Mouse (Mus musculus): ENCODE results near the gene Krtap10-4. TPM values are rescaled to one million over a fixed set of nuclear protein-coding genes. Genes with fewer than 3 reads are reported as not detected.
"Not testable (repeated sequence)": the region's sequence is repeated elsewhere in the genome, so short reads cannot be mapped to it uniquely, and the experiment has no call there.

Gene Krtap10-4
- polyA plus RNA-seq, 2 experiments from 2014 or later, result not detected

DNA sequence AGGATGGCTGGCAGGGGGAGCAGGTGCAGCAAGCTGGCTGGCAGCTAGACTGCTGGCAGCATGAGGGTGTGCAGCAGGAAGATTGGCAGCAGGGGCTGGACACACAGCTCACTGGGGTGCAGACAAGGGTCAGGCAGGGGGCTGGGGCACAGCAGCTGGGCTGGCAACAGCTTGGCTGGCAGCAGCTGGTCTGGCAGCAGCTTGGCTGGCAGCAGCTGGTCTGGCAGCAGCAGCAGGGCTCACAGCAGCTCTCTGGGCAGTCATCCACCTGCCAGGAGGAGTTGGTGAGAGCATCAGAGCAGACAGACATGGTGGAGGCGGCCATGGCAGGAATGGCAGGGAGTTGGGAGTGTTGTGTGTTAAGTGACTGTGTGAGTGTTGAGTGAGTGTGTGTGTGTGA lies 39.0 kb downstream of the Krtap10-4 start, which contains the start of gene Gm7137:
Gene Gm7137 (minus strand): TSS at position 325 of the 400 bp plus-strand sequence.
- not testable (repeated sequence) for ATAC-seq

DNA sequence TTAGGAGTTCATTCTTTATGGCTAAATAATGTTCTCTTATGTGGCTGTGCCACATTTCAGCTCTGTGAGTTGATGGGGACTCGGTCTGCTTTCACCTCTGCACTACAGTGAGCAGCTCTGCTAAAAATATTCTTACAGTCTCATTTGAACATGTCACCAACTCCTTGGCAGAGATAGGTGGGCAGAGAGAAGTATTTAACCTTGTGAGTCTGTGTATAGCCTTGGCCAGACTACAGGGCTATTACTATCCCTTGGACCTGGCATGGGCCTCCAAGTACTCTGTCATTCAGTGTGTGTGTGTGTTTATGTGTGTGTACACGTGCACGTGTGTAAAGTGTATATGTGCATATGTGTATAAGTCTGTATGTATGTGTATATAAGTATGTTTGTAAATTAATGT lies 43.5 kb downstream of the Krtap10-4 start:
- not testable (repeated sequence) for ATAC-seq

DNA sequence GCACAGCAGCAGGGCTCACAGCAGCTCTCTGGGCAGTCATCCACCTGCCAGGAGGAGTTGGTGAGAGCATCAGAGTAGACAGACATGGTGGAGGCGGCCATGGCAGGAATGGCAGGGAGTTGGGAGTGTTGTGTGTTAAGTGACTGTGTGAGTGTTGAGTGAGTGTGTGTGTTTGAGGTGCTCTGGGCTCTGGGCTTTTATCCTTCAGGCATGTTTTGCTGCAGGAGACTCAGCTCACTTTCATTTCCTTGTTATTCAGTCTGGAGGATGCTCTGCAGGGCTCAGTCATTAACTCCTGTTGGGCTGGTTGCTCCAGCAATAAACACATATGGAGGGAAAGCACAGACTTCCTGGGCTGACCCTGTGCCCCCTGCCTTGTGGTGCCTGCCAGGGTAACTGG lies 44.5 kb downstream of the Krtap10-4 start, which contains the start of gene Gm3250:
Gene Gm3250 (minus strand): TSS at position 101 of the 400 bp plus-strand sequence.
- not testable (repeated sequence) for ATAC-seq

DNA sequence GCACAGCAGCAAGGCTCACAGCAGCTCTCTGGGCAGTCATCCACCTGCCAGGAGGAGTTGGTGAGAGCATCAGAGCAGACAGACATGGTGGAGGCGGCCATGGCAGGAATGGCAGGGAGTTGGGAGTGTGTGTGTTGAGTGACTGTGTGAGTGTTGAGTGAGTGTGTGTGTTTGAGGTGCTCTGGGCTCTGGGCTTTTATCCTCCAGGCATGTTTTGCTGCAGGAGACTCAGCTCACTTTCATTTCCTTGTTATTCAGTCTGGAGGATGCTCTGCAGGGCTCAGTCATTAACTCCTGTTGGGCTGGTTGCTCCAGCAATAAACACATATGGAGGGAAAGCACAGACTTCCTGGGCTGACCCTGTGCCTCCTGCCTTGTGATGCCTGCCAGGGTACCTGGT lies 50.1 kb downstream of the Krtap10-4 start, which contains the start of gene Gm7138:
Gene Gm7138 (minus strand): TSS at position 101 of the 400 bp plus-strand sequence.
- not testable (repeated sequence) for ATAC-seq

Other genes with a start within 250 kb of the Krtap10-4 start
- 10 to 100 TPM; 85.6 to 92.6 TPM for gene Pttg1ip, start 245.4 kb downstream of the Krtap10-4 start, polyA plus RNA-seq (2017; shearing (Covaris generic))
- 10 to 100 TPM; 75.5 to 83.8 TPM for gene Sumo3, start 221.0 kb downstream of the Krtap10-4 start, polyA plus RNA-seq (2017; shearing (Covaris generic))
- 1 to 10 TPM in 1 of 2 experiments, not detected in 1; 6.5 TPM for gene Gm49325, start 220.9 kb downstream of the Krtap10-4 start, polyA plus RNA-seq (2017; shearing (Covaris generic))
- 10 to 100 TPM; 36.5 to 39.3 TPM for gene Ube2g2, start 204.8 kb downstream of the Krtap10-4 start, polyA plus RNA-seq (2017; shearing (Covaris generic))
- under 1 TPM; 0.38 to 0.40 TPM for gene Tspear, start 140.5 kb downstream of the Krtap10-4 start, polyA plus RNA-seq (2017; shearing (Covaris generic))
- not detected for gene Gm19402, start 136.3 kb downstream of the Krtap10-4 start, polyA plus RNA-seq (2017; shearing (Covaris generic))
- not detected for gene Gm9508, start 129.9 kb downstream of the Krtap10-4 start, polyA plus RNA-seq (2017; shearing (Covaris generic))
- not detected for gene Gm10272, start 120.5 kb downstream of the Krtap10-4 start, polyA plus RNA-seq (2017; shearing (Covaris generic))
- not detected for gene Gm10024, start 115.6 kb downstream of the Krtap10-4 start, polyA plus RNA-seq (2017; shearing (Covaris generic))
- not detected for gene Gm10142, start 111.3 kb downstream of the Krtap10-4 start, polyA plus RNA-seq (2017; shearing (Covaris generic))
- not detected for gene Krtap12-1, start 106.5 kb downstream of the Krtap10-4 start, polyA plus RNA-seq (2017; shearing (Covaris generic))
- not detected for gene Gm10100, start 100.6 kb downstream of the Krtap10-4 start, polyA plus RNA-seq (2017; shearing (Covaris generic))
- not detected for gene Gm18596, start 84.5 kb downstream of the Krtap10-4 start, polyA plus RNA-seq (2017; shearing (Covaris generic))
- gene Gm9736, start 75.7 kb downstream of the Krtap10-4 start, polyA plus RNA-seq (2017; shearing (Covaris generic)), result not detected
- gene Gm3233, start 67.4 kb downstream of the Krtap10-4 start, polyA plus RNA-seq (2017; shearing (Covaris generic)), result not detected
- gene Gm3238, start 55.8 kb downstream of the Krtap10-4 start, polyA plus RNA-seq (2017; shearing (Covaris generic)), result not detected
- not detected for gene Gm7138, start 50.2 kb downstream of the Krtap10-4 start, polyA plus RNA-seq (2017; shearing (Covaris generic))
- not detected for gene Gm3250, start 44.6 kb downstream of the Krtap10-4 start, polyA plus RNA-seq (2017; shearing (Covaris generic))
- not detected for gene Gm7137, start 38.9 kb downstream of the Krtap10-4 start, polyA plus RNA-seq (2017; shearing (Covaris generic))
- not detected for gene Gm9639, start 32.0 kb downstream of the Krtap10-4 start, polyA plus RNA-seq (2017; shearing (Covaris generic))
- gene Gm19668, start 28.0 kb downstream of the Krtap10-4 start, polyA plus RNA-seq (2017; shearing (Covaris generic)), result not detected
- not detected for gene Gm9507, start 15.3 kb downstream of the Krtap10-4 start, polyA plus RNA-seq (2017; shearing (Covaris generic))
- not detected for gene Gm2696, start 12.4 kb downstream of the Krtap10-4 start, polyA plus RNA-seq (2017; shearing (Covaris generic))
- gene Krtap10-10, start 8.9 kb upstream of the Krtap10-4 start, polyA plus RNA-seq (2017; shearing (Covaris generic)), result not detected
- not detected for gene Gm36176, start 19.7 kb upstream of the Krtap10-4 start, polyA plus RNA-seq (2017; shearing (Covaris generic))
- not detected for gene Gm10318, start 25.8 kb upstream of the Krtap10-4 start, polyA plus RNA-seq (2017; shearing (Covaris generic))
- gene Gm3285, start 34.9 kb upstream of the Krtap10-4 start, polyA plus RNA-seq (2017; shearing (Covaris generic)), result not detected
- gene Lrrc3, start 75.4 kb upstream of the Krtap10-4 start, polyA plus RNA-seq (2017; shearing (Covaris generic)), result not detected
- gene Trpm2, start 143.5 kb upstream of the Krtap10-4 start, polyA plus RNA-seq (2017; shearing (Covaris generic)), result under 1 TPM; 0.38 TPM
- gene 1810043G02Rik, start 151.4 kb upstream of the Krtap10-4 start, polyA plus RNA-seq (2017; shearing (Covaris generic)), result 10 to 100 TPM in 1 of 2 experiments, 1 to 10 TPM in 1; 7.1 to 11.1 TPM
- gene Pfkl, start 183.0 kb upstream of the Krtap10-4 start, polyA plus RNA-seq (2017; shearing (Covaris generic)), result 10 to 100 TPM; 40.4 to 82.9 TPM
- gene Dnmt3l, start 214.9 kb upstream of the Krtap10-4 start, polyA plus RNA-seq (2017; shearing (Covaris generic)), result not detected
- under 1 TPM in 1 of 2 experiments, not detected in 1; 0.44 TPM for gene Aire, start 216.5 kb upstream of the Krtap10-4 start, polyA plus RNA-seq (2017; shearing (Covaris generic))
- gene Icosl, start 242.2 kb upstream of the Krtap10-4 start, polyA plus RNA-seq (2017; shearing (Covaris generic)), result 1 to 10 TPM; 5.5 to 9.3 TPM

Data from activated CD4-positive, CD25-positive, alpha-beta regulatory T cell, adult 4 months (primary cell).